Mouse (Mus musculus) lung, embryonic 16.5 days (tissue): ENCODE measurements around the gene Gm20605. TPM values are rescaled to one million over a fixed set of nuclear protein-coding genes. Genes with fewer than 3 reads are reported as not detected.

ENCODE experiments used
- ATAC-seq: fragments of 200-750 bp; cut with Nextera tagmentation; 2 replicates; pipeline ENCODE4 v1.8.0; 2017; ENCODE audit warnings: low read depth, mild to moderate bottlenecking, moderate library complexity
- H3K27ac ChIP-seq: fragments of 300-500 bp; sonication (generic); 2 replicates; pipeline ENCODE4 v1.5.1; 2014; ENCODE audit warnings: mild to moderate bottlenecking, control low read depth, low read length
- H3K27me3 ChIP-seq: fragments of 300-500 bp; sonication (generic); 2 replicates; pipeline ENCODE4 v1.6.1; 2014; ENCODE audit warnings: low read depth, low read length, mixed read lengths; ENCODE audit not compliant: control insufficient read depth, insufficient read depth
- H3K36me3 ChIP-seq: fragments of 300-500 bp; sonication (generic); 2 replicates; pipeline ENCODE4 v1.6.1; 2014; ENCODE audit warnings: low read length; ENCODE audit not compliant: control insufficient read depth, insufficient read depth
- H3K4me1 ChIP-seq: fragments of 300-500 bp; sonication (generic); replicated peaks from 2 replicates; pipeline ENCODE4 v1.6.1; 2014; ENCODE audit warnings: low read length, mixed read lengths; ENCODE audit not compliant: control insufficient read depth, insufficient read depth
- H3K4me2 ChIP-seq: fragments of 300-500 bp; sonication (generic); 2 replicates; pipeline ENCODE4 v1.6.1; 2014; ENCODE audit warnings: low read depth, low read length, control low read depth
- H3K4me3 ChIP-seq: fragments of 300-500 bp; sonication (generic); 2 replicates; pipeline ENCODE4 v1.5.1; 2014; ENCODE audit warnings: mild to moderate bottlenecking, low read length, control low read depth
- H3K9ac ChIP-seq: fragments of 300-500 bp; sonication (generic); 2 replicates; pipeline ENCODE4 v1.6.1; 2014; ENCODE audit warnings: low read length, control low read depth
- H3K9me3 ChIP-seq: fragments of 300-500 bp; sonication (generic); 2 replicates; pipeline ENCODE4 v1.6.1; 2016; ENCODE audit warnings: low read length; ENCODE audit not compliant: control insufficient read depth
- WGBS: fragments of 180-500 bp; shearing (Covaris S2); extraction: QIAGEN DNeasy Blood & Tissue Kit; methylation state at CpG from one replicate; pipeline ENCODE4 v1.1.7; 2014; 5-methylcytosine and 5-hydroxymethylcytosine counted together
- polyA plus RNA-seq: library from polyadenylated mRNA; unstranded; fragments of >200 nt; fragmentation: Nextera tagmentation; extraction: Ambion mirVana; gene quantifications from 2 replicates; pipeline ENCODE4 v1.2.1, GENCODE M21; 2015

The Gm20605 gene
- polyA plus RNA-seq, 1 experiment from 2014 or later = 14.8 TPM

GRCm38 (mm10) chr5:137629306-137629721, 339 bp downstream of the Gm20605 start:
- H3K4me3 ChIP-seq = peak overlapping the region; percentile 91
- peaks cover 40% of the 10 kb centered on the region for H3K4me1 ChIP-seq
- WGBS = under 1% methylated on average over 23 of the region's 23 CpGs
- peak overlapping the region; percentile 87 for H3K9ac ChIP-seq
- peaks cover 7% of the 10 kb centered on the region for H3K36me3 ChIP-seq
- no peaks in the 10 kb centered on the region for H3K9me3 ChIP-seq
- H3K27me3 ChIP-seq = no peaks in the 10 kb centered on the region
- peak overlapping the region; percentile 57 for H3K4me2 ChIP-seq
- ATAC-seq = peak; percentile 31
- peak overlapping the region; percentile 99 for H3K27ac ChIP-seq

GRCm38 (mm10) chr5:137629906-137630545, 1.1 kb downstream of the Gm20605 start:
- peaks cover 7% of the 10 kb centered on the region for H3K36me3 ChIP-seq

GRCm38 (mm10) chr5:137630602-137631001, 1.6 kb downstream of the Gm20605 start:
- Histone ChIP-seq H3K27ac (peak overlapping the region; percentile 99), H3K4me2 (peak overlapping the region; percentile 57), H3K27me3 (no peaks in the 10 kb centered on the region), H3K9ac (peak overlapping the region; percentile 87), H3K4me1 (peaks cover 40% of the 10 kb centered on the region), H3K4me3 (peak overlapping the region; percentile 91), H3K9me3 (no peaks in the 10 kb centered on the region), H3K36me3 (peaks cover 9% of the 10 kb centered on the region)
- ATAC-seq = no peak
- 7% methylated on average over 3 of the region's 3 CpGs for WGBS

More at GRCm38 (mm10) chr5:137629906-137630545, 1.1 kb downstream of the Gm20605 start:
- Histone ChIP-seq H3K9ac (peak overlapping the region; percentile 87), H3K27me3 (no peaks in the 10 kb centered on the region), H3K4me2 (peak overlapping the region; percentile 57), H3K9me3 (no peaks in the 10 kb centered on the region), H3K4me1 (peaks cover 40% of the 10 kb centered on the region), H3K4me3 (peak overlapping the region; percentile 91), H3K27ac (peak overlapping the region; percentile 99)
- WGBS = 8% methylated on average over 6 of the region's 6 CpGs
- peak; percentile 5; the same call in 1 of the 2 replicates for ATAC-seq

GRCm38 (mm10) chr5:137631171-137631570, 2.2 kb downstream of the Gm20605 start:
- no peaks in the 10 kb centered on the region for H3K9me3 ChIP-seq
- peak overlapping the region; percentile 91 for H3K4me3 ChIP-seq
- H3K36me3 ChIP-seq = peaks cover 12% of the 10 kb centered on the region
- 61% methylated on average over 9 of the region's 9 CpGs for WGBS
- no peak for ATAC-seq
- H3K4me1 ChIP-seq = peaks cover 40% of the 10 kb centered on the region
- peak overlapping the region; percentile 57 for H3K4me2 ChIP-seq
- H3K27ac ChIP-seq = peak overlapping the region; percentile 99
- H3K9ac ChIP-seq = peak overlapping the region; percentile 87
- H3K27me3 ChIP-seq = no peaks in the 10 kb centered on the region

GRCm38 (mm10) chr5:137631591-137631990, 2.6 kb downstream of the Gm20605 start:
- ATAC-seq = no peak
- Histone ChIP-seq H3K4me2 (peak overlapping the region; percentile 57), H3K36me3 (peaks cover 12% of the 10 kb centered on the region), H3K9ac (peak overlapping the region; percentile 87), H3K27ac (peak overlapping the region; percentile 99), H3K4me3 (peak overlapping the region; percentile 91), H3K27me3 (no peaks in the 10 kb centered on the region), H3K4me1 (peaks cover 40% of the 10 kb centered on the region), H3K9me3 (no peaks in the 10 kb centered on the region)
- 45% methylated on average over 4 of the region's 4 CpGs for WGBS

GRCm38 (mm10) chr5:137633397-137634084, 4.6 kb downstream of the Gm20605 start:
- Histone ChIP-seq H3K4me3 (no peak overlapping the region), H3K4me2 (no peak overlapping the region), H3K27me3 (no peaks in the 10 kb centered on the region), H3K27ac (peak overlapping the region; percentile 62), H3K9ac (peak overlapping the region; percentile 8; the same call in 1 of the 2 replicates), H3K9me3 (no peaks in the 10 kb centered on the region), H3K4me1 (peaks cover 37% of the 10 kb centered on the region), H3K36me3 (peaks cover 31% of the 10 kb centered on the region)
- ATAC-seq = no peak
- WGBS = 73% methylated on average over 12 of the region's 12 CpGs

GRCm38 (mm10) chr5:137639472-137639871, 10.5 kb downstream of the Gm20605 start:
- no peak overlapping the region; the same call in 1 of the 2 replicates for H3K27ac ChIP-seq
- WGBS = 66% methylated on average over 7 of the region's 7 CpGs
- ATAC-seq = peak; percentile 35; the same call in 1 of the 2 replicates
- peaks cover 50% of the 10 kb centered on the region for H3K36me3 ChIP-seq
- H3K9ac ChIP-seq = no peak overlapping the region
- H3K27me3 ChIP-seq = peaks cover 6% of the 10 kb centered on the region; the same call in 1 of the 2 replicates
- H3K4me2 ChIP-seq = no peak overlapping the region
- H3K4me1 ChIP-seq = no peaks in the 10 kb centered on the region
- H3K9me3 ChIP-seq = no peaks in the 10 kb centered on the region
- no peak overlapping the region for H3K4me3 ChIP-seq

GRCm38 (mm10) chr5:137641054-137641453, 12.1 kb downstream of the Gm20605 start, which contains the start of gene Sap25:
Gene Sap25 (plus strand): TSS chr5:137641334.
- peaks cover 8% of the 10 kb centered on the region for H3K4me1 ChIP-seq
- H3K9me3 ChIP-seq = no peaks in the 10 kb centered on the region
- no peak for ATAC-seq
- H3K27ac ChIP-seq = no peak within 1 kb of the TSS
- H3K27me3 ChIP-seq = peaks cover 20% of the 10 kb centered on the region
- WGBS = 82% methylated on average over 19 of the region's 19 CpGs
- H3K4me2 ChIP-seq = no peak within 1 kb of the TSS
- H3K36me3 ChIP-seq = peaks cover 45% of the 10 kb centered on the region
- H3K9ac ChIP-seq = no peak within 1 kb of the TSS
- no peak within 1 kb of the TSS for H3K4me3 ChIP-seq

- peaks cover 33% of the 10 kb centered on the region for H3K36me3 ChIP-seq
- 39% methylated on average over 4 of the region's 4 CpGs for WGBS
- no peak for ATAC-seq
These were observed 13.9 kb downstream of the Gm20605 start for GRCm38 (mm10) chr5:137642886-137643285.

More at GRCm38 (mm10) chr5:137642886-137643285, 13.9 kb downstream of the Gm20605 start:
- no peak overlapping the region for H3K9ac ChIP-seq
- peaks cover 8% of the 10 kb centered on the region for H3K4me1 ChIP-seq
- no peaks in the 10 kb centered on the region for H3K9me3 ChIP-seq
- no peak overlapping the region for H3K27ac ChIP-seq
- peaks cover 23% of the 10 kb centered on the region for H3K27me3 ChIP-seq
- H3K4me2 ChIP-seq = no peak overlapping the region
- H3K4me3 ChIP-seq = no peak overlapping the region
